Mouse (Mus musculus) small intestine, adult 10 weeks (tissue): ENCODE data around the gene Prg3. TPM values are rescaled to one million over a fixed set of nuclear protein-coding genes. Genes with fewer than 3 reads are reported as not detected.

Experiments used
- polyA plus RNA-seq: library from polyadenylated mRNA; stranded (reverse); fragments of 350-450 nt; fragmentation: Illumina TruSeq; extraction: RNeasy Lipid Tissue Mini Kit (QIAGEN cat#74804); gene quantifications from one replicate; pipeline ENCODE4 v1.2.3, GENCODE M21; 2014; ENCODE audit warnings: low replicate concordance

The Prg3 gene
- polyA plus RNA-seq: not detected

DNA sequence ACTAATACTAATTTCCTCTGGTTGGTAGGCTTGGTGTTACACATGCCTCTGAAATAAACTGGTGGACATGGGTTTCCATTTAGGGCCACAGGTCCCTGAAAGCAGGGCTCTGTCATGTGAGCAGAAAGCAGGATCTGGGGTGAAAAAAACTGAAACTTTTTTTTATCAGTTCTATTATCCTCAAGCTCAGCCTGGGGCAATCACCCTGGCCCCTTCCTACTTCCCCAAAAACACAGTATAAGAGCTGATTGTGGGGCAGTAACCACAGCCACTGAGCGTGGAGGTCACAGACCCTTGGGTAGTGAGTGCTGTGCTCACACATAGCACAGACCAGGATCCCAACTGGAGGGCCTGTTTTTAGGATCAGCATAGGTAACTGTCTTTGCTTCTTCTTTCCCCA is at the start of gene Prg3:
TSS of gene Prg3 (plus strand) at position 286 of the 400 bp plus-strand sequence.

DNA sequence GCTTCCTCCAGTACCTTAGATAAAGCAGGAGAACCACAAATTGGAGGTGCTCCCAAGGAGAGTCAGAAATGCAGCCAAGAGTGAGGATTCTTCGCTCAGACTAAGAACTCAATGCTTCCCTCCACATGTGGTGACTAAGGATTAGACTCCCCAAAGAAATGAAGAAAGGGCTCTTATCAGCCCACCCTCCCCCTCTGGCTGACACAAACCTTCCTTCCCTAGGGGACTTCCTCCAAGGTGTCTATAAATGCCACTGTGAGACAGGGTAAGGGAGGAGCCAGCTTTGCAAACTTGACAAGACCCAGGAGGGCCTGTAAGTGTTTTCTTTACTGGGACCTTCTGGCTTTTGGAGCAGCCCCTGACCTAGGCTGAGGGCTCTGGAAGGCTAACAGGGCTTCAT is 7.8 kb upstream of the Prg3 start, which contains the start of gene Prg2:
TSS of gene Prg2 (plus strand) at position 274 of the 400 bp plus-strand sequence.

DNA sequence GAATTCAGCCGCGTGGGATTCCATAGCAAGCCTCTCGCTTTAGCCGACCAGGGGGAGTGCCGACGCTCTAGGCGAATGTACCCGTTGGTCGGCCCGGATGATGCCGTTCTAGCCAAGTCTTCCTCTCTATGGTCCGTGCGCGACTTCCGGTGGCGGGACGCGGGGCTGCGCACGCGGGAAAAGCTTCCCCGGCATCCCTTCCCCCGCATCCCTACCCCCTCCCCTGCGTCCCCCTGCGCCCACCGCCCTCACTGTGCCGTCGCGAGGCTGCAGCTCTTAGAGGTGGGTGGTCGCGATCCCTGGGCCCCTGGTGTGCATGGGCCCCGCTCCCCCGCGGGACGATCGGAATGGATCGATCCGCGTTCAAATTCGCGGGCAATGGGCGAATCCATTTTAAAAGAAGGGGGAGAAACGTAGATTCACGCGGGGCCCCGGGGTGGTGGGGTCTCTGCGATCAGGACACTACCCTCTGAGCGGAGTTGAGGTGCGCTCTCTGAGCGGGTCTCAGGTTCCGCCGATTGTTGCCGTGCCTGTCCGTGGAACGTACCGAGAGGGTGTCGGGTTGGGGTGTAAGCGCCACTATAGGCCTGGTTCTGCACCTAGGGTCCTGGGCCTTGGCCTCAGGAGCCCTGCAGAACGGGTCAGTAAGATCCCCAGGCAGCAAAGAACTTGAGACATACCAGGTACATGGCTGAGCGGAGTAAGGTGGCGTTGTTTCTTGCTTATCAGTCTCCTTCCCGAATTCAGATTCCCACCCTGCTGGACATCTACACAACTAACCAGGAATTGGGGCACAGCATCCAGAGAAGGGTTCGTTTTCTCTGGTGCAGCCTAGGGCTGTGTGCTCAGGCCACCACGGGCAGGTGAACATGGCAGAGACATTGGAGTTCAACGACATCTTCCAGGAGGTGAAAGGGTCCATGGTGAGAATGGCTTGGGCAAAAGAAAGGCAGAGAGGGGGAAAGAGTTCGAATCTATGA is 49.3 kb downstream of the Prg3 start, which contains the start of the genes Ssrp1 and P2rx3:
TSS of gene Ssrp1 (plus strand) at position 188 of the 980 bp plus-strand sequence.
TSS of gene P2rx3 (minus strand) at position 416 of the 980 bp plus-strand sequence.

Other genes starting within 250 kb of the Prg3 start
- gene Gm19426, start 244.6 kb upstream of the Prg3 start, polyA plus RNA-seq: not detected
- 11.1 TPM for gene Serping1, start 212.8 kb upstream of the Prg3 start, polyA plus RNA-seq
- 142 TPM for gene Ube2l6, start 189.4 kb upstream of the Prg3 start, polyA plus RNA-seq
- not detected for gene Smtnl1, start 165.6 kb upstream of the Prg3 start, polyA plus RNA-seq
- 0.74 TPM for gene Timm10, start 161.2 kb upstream of the Prg3 start, polyA plus RNA-seq
- 0.45 TPM for gene Slc43a1, start 149.4 kb upstream of the Prg3 start, polyA plus RNA-seq
- not detected for gene Rtn4rl2, start 101.5 kb upstream of the Prg3 start, polyA plus RNA-seq
- 20.7 TPM for gene Slc43a3, start 51.6 kb upstream of the Prg3 start, polyA plus RNA-seq
- gene Prg2, start 7.8 kb upstream of the Prg3 start, polyA plus RNA-seq: not detected
- gene Ssrp1, start 49.0 kb downstream of the Prg3 start, polyA plus RNA-seq: 64.7 TPM
- gene P2rx3, start 49.2 kb downstream of the Prg3 start, polyA plus RNA-seq: not detected
- 0.59 TPM for gene Tnks1bp1, start 59.8 kb downstream of the Prg3 start, polyA plus RNA-seq
- 5.5 TPM for gene Aplnr, start 148.0 kb downstream of the Prg3 start, polyA plus RNA-seq
- 3.0 TPM for gene Lrrc55, start 209.0 kb downstream of the Prg3 start, polyA plus RNA-seq